Mouse (Mus musculus) CD4-positive, CD25-positive, alpha-beta regulatory T cell, adult 9 weeks (primary cell): Measurements from ENCODE around the gene Olfr1231. TPM values are rescaled to one million over a fixed set of nuclear protein-coding genes. Genes with fewer than 3 reads are reported as not detected.

Experiments used
- polyA plus RNA-seq: library from polyadenylated mRNA; unstranded; fragments of 100-300 nt; shearing (Covaris generic); gene quantifications from one replicate; pipeline ENCODE4 v1.2.1, GENCODE M21; 2017

Gene Olfr1231
- polyA plus RNA-seq = not detected

DNA sequence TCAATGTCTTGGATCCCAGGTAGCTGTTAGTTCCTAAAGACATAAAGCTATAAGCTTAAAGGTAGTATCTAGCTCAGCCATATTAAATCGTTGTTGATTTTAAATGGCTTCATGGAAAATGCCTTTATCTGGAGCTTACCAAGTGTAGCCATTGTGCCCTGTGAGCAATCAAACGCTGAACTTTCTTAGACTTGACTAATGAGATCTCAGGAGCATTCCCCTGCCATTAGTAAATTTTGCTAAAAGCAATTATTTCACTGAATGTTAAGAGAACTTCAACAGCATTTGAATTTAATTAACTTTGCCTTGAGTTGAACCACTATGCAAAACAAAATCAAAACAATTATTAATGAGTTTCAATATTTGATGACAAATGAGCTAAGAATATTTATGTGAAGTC lies at the start of gene Olfr1231:
TSS of gene Olfr1231 (minus strand) at position 101 of the 400 bp plus-strand sequence.

DNA sequence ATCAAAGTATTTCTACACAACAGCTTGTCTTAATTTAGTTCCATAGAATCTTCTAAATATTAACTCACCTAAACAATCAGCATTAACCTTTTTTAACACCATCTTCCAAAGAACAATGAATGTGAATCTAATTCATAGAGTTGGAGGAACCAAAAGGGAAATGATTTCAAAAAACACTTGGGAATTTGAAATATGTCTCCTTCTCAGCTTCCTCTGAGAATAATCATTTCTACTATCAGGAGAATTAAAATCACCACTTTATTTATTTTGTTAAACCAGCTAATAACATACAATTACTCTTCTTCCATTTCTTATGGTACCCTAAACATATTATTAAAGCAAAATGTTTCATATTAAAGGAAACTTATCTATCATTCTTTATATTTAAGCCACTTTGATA lies 35.4 kb upstream of the Olfr1231 start, which contains the start of gene Olfr1233:
TSS of gene Olfr1233 (minus strand) at position 101 of the 400 bp plus-strand sequence.

GRCm38 (mm10) chr2:89329575-89329974 lies 22.7 kb upstream of the Olfr1231 start, which contains the start of gene Olfr1232:
Olfr1232 (minus strand) TSS chr2:89329675.

DNA sequence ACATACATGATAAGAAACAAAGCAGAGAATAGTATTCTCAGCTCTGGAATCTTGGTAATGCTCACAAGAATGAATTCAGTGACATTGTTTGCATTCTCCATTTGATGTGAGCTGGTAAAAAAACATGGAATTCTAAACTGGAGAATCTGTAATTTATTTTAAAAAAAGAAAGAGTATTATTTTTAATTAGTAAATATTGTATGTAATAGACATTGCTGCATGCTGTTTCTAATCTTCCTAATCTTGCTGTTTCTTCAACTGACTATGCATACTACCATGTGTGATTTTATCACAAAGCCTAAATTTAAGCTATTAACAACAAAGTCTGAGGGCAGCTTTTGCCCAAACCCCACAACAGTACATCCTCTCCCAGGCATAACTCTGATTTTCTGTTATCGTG lies 9.7 kb downstream of the Olfr1231 start, which contains the start of gene Olfr1230:
TSS of gene Olfr1230 (minus strand) at position 101 of the 400 bp plus-strand sequence.

GRCm38 (mm10) chr2:89287914-89288313 lies 19.0 kb downstream of the Olfr1231 start, which contains the start of gene Olfr1229:
Olfr1229 (minus strand) TSS chr2:89288014.

GRCm38 (mm10) chr2:89253962-89254361 lies 52.9 kb downstream of the Olfr1231 start, which contains the start of gene Olfr1228:
Olfr1228 (minus strand) TSS chr2:89254062.

Other genes with a start within 250 kb of the Olfr1231 start
- gene Olfr1218, start 245.9 kb downstream of the Olfr1231 start, polyA plus RNA-seq = not detected
- not detected for gene Olfr1219, start 223.6 kb downstream of the Olfr1231 start, polyA plus RNA-seq
- gene Olfr1220, start 200.2 kb downstream of the Olfr1231 start, polyA plus RNA-seq = not detected
- not detected for gene Olfr1221, start 189.8 kb downstream of the Olfr1231 start, polyA plus RNA-seq
- not detected for gene Olfr1222, start 174.0 kb downstream of the Olfr1231 start, polyA plus RNA-seq
- not detected for gene Olfr1223, start 155.5 kb downstream of the Olfr1231 start, polyA plus RNA-seq
- not detected for gene Olfr1224-ps1, start 143.0 kb downstream of the Olfr1231 start, polyA plus RNA-seq
- gene Olfr1225, start 132.4 kb downstream of the Olfr1231 start, polyA plus RNA-seq = not detected
- gene Olfr1226, start 107.0 kb downstream of the Olfr1231 start, polyA plus RNA-seq = not detected
- gene Olfr1228, start 53.0 kb downstream of the Olfr1231 start, polyA plus RNA-seq = not detected
- not detected for gene Olfr1229, start 19.1 kb downstream of the Olfr1231 start, polyA plus RNA-seq
- gene Olfr1230, start 9.8 kb downstream of the Olfr1231 start, polyA plus RNA-seq = not detected
- not detected for gene Olfr1232, start 22.6 kb upstream of the Olfr1231 start, polyA plus RNA-seq
- not detected for gene Olfr1233, start 35.3 kb upstream of the Olfr1231 start, polyA plus RNA-seq
- gene Olfr1234, start 57.8 kb upstream of the Olfr1231 start, polyA plus RNA-seq = not detected
- not detected for gene Olfr1238, start 102.6 kb upstream of the Olfr1231 start, polyA plus RNA-seq
- not detected for gene Olfr1239, start 113.3 kb upstream of the Olfr1231 start, polyA plus RNA-seq
- gene Olfr1240, start 135.9 kb upstream of the Olfr1231 start, polyA plus RNA-seq = not detected
- gene Olfr1241, start 180.1 kb upstream of the Olfr1231 start, polyA plus RNA-seq = not detected
- gene Olfr1242, start 191.3 kb upstream of the Olfr1231 start, polyA plus RNA-seq = not detected
- gene Olfr1243, start 224.4 kb upstream of the Olfr1231 start, polyA plus RNA-seq = not detected